Mouse (Mus musculus) midbrain, embryonic 12.5 days (tissue): ENCODE measurements at regions not wholly inside any gene's neighbourhood (a gene's known extent, or its start where the extent isn't known, plus 50 kb on each side); places are given as distances from the start of the nearest gene placed in this dataset.
"Not testable (repeated sequence)": the region's sequence is repeated elsewhere in the genome, so short reads cannot be mapped to it uniquely, and the experiment has no call there.

Experiments
- ATAC-seq: fragments of 200-750 bp; cut with Nextera tagmentation; 2 replicates; pipeline ENCODE4 v1.8.0; 2017; ENCODE audit warnings: low read depth, moderate TSS enrichment, moderate library complexity; ENCODE audit not compliant: low FRiP score
- H3K27ac ChIP-seq: fragments of 300-500 bp; sonication (generic); replicated peaks from 2 replicates; pipeline ENCODE4 v1.5.1; 2016; ENCODE audit warnings: mild to moderate bottlenecking
- H3K27me3 ChIP-seq: fragments of 300-500 bp; sonication (generic); 2 replicates; pipeline ENCODE4 v1.6.1; 2016; ENCODE audit warnings: mild to moderate bottlenecking
- H3K36me3 ChIP-seq: fragments of 300-500 bp; sonication (generic); 2 replicates; pipeline ENCODE4 v1.6.1; 2016
- H3K4me1 ChIP-seq: fragments of 300-500 bp; sonication (generic); 2 replicates; pipeline ENCODE4 v1.6.1; 2016
- H3K4me2 ChIP-seq: fragments of 300-500 bp; sonication (generic); replicated peaks from 2 replicates; pipeline ENCODE4 v1.6.1; 2016; ENCODE audit warnings: mild to moderate bottlenecking, moderate library complexity
- H3K4me3 ChIP-seq: fragments of 300-500 bp; sonication (generic); 2 replicates; pipeline ENCODE4 v1.5.1; 2016; ENCODE audit warnings: mild to moderate bottlenecking
- H3K9ac ChIP-seq: fragments of 300-500 bp; sonication (generic); replicated peaks from 2 replicates; pipeline ENCODE4 v1.6.1; 2016; ENCODE audit warnings: mild to moderate bottlenecking, moderate library complexity
- H3K9me3 ChIP-seq: fragments of 300-500 bp; sonication (generic); 2 replicates; pipeline ENCODE4 v1.6.1; 2016; ENCODE audit warnings: mild to moderate bottlenecking
- WGBS: fragments of 180-500 bp; shearing (Covaris S2); methylation state at CpG from one replicate; pipeline ENCODE4 v1.1.7; 2016; 5-methylcytosine and 5-hydroxymethylcytosine counted together

GRCm38 (mm10) chr16:15194926-15195711 lies 122.1 kb upstream of the Gm21897 start:
- Histone ChIP-seq H3K4me1 (no peaks in the 10 kb centered on the region), H3K4me2 (no peak overlapping the region), H3K9me3 (no peaks in the 10 kb centered on the region), H3K27ac (no peak overlapping the region), H3K36me3 (no peaks in the 10 kb centered on the region), H3K9ac (no peak overlapping the region), H3K4me3 (no peak overlapping the region), H3K27me3 (no peaks in the 10 kb centered on the region)
- no peak for ATAC-seq
- 69% methylated on average over 6 of the region's 6 CpGs for WGBS

- 95% methylated on average over 6 of the region's 12 CpGs for WGBS
- not testable (repeated sequence) for H3K36me3 ChIP-seq, ATAC-seq
These were observed 121.3 kb upstream of the Gm21897 start for GRCm38 (mm10) chr16:15195931-15196330.

GRCm38 (mm10) chr16:15196855-15197254 lies 120.4 kb upstream of the Gm21897 start:
- H3K4me1 ChIP-seq, result no peaks in the 10 kb centered on the region
- H3K4me2 ChIP-seq, result no peak overlapping the region
- no peaks in the 10 kb centered on the region for H3K9me3 ChIP-seq
- no peaks in the 10 kb centered on the region for H3K36me3 ChIP-seq
- no peaks in the 10 kb centered on the region for H3K27me3 ChIP-seq
- no peak overlapping the region for H3K9ac ChIP-seq
- no peak overlapping the region for H3K4me3 ChIP-seq
- H3K27ac ChIP-seq, result no peak overlapping the region
- no peak for ATAC-seq

More at GRCm38 (mm10) chr16:15195931-15196330, 121.3 kb upstream of the Gm21897 start:
- not testable (repeated sequence) for H3K27me3 ChIP-seq, H3K4me2 ChIP-seq, H3K27ac ChIP-seq, H3K9ac ChIP-seq, H3K4me3 ChIP-seq, H3K4me1 ChIP-seq, H3K9me3 ChIP-seq

GRCm38 (mm10) chr16:15215921-15216320 lies 101.3 kb upstream of the Gm21897 start:
- Histone ChIP-seq H3K4me1 (no peaks in the 10 kb centered on the region), H3K9me3 (no peaks in the 10 kb centered on the region), H3K9ac (no peak overlapping the region), H3K4me2 (no peak overlapping the region), H3K4me3 (no peak overlapping the region), H3K27me3 (no peaks in the 10 kb centered on the region), H3K27ac (no peak overlapping the region), H3K36me3 (no peaks in the 10 kb centered on the region)
- no peak for ATAC-seq
- WGBS, result 81% methylated on average over 2 of the region's 2 CpGs

- Histone ChIP-seq H3K4me2 (no peak overlapping the region), H3K9me3 (no peaks in the 10 kb centered on the region), H3K9ac (no peak overlapping the region), H3K27ac (no peak overlapping the region), H3K4me3 (no peak overlapping the region), H3K27me3 (no peaks in the 10 kb centered on the region), H3K4me1 (no peaks in the 10 kb centered on the region), H3K36me3 (no peaks in the 10 kb centered on the region)
- ATAC-seq, result no peak
- 79% methylated on average over 4 of the region's 4 CpGs for WGBS
These were observed 96.2 kb upstream of the Gm21897 start for GRCm38 (mm10) chr16:15220961-15221547.

GRCm38 (mm10) chr16:15237836-15238235 lies 79.4 kb upstream of the Gm21897 start:
- Histone ChIP-seq H3K4me3 (no peak overlapping the region), H3K36me3 (no peaks in the 10 kb centered on the region), H3K9me3 (no peaks in the 10 kb centered on the region), H3K4me1 (no peaks in the 10 kb centered on the region), H3K27ac (no peak overlapping the region), H3K27me3 (no peaks in the 10 kb centered on the region), H3K9ac (no peak overlapping the region), H3K4me2 (no peak overlapping the region)
- ATAC-seq, result no peak

GRCm38 (mm10) chr16:15238449-15238848 lies 78.8 kb upstream of the Gm21897 start:
- Histone ChIP-seq H3K9me3 (no peaks in the 10 kb centered on the region), H3K27ac (no peak overlapping the region), H3K4me3 (no peak overlapping the region), H3K4me2 (no peak overlapping the region), H3K36me3 (no peaks in the 10 kb centered on the region), H3K27me3 (no peaks in the 10 kb centered on the region), H3K4me1 (no peaks in the 10 kb centered on the region), H3K9ac (no peak overlapping the region)
- no peak for ATAC-seq

GRCm38 (mm10) chr16:15250186-15250585 lies 67.1 kb upstream of the Gm21897 start:
- Histone ChIP-seq H3K9ac (no peak overlapping the region), H3K9me3 (no peaks in the 10 kb centered on the region), H3K4me2 (no peak overlapping the region), H3K4me1 (no peaks in the 10 kb centered on the region), H3K27ac (no peak overlapping the region), H3K36me3 (no peaks in the 10 kb centered on the region), H3K4me3 (no peak overlapping the region), H3K27me3 (no peaks in the 10 kb centered on the region)
- ATAC-seq, result no peak

- Histone ChIP-seq H3K9me3 (no peaks in the 10 kb centered on the region), H3K27me3 (no peaks in the 10 kb centered on the region), H3K4me1 (no peaks in the 10 kb centered on the region), H3K27ac (no peak overlapping the region), H3K9ac (no peak overlapping the region), H3K4me2 (no peak overlapping the region), H3K36me3 (no peaks in the 10 kb centered on the region), H3K4me3 (no peak overlapping the region)
- ATAC-seq, result no peak
- WGBS, result 67% methylated on average over 2 of the region's 2 CpGs
These were observed 65.6 kb upstream of the Gm21897 start for GRCm38 (mm10) chr16:15251686-15252085.

- H3K4me3 ChIP-seq, result no peak overlapping the region
- H3K36me3 ChIP-seq, result no peaks in the 10 kb centered on the region
- no peak overlapping the region for H3K9ac ChIP-seq
- WGBS, result 77% methylated on average over 6 of the region's 6 CpGs
- ATAC-seq, result no peak
- no peaks in the 10 kb centered on the region for H3K27me3 ChIP-seq
- no peak overlapping the region for H3K4me2 ChIP-seq
- H3K9me3 ChIP-seq, result no peaks in the 10 kb centered on the region
- no peaks in the 10 kb centered on the region for H3K4me1 ChIP-seq
- no peak overlapping the region for H3K27ac ChIP-seq
These were observed 64.5 kb upstream of the Gm21897 start for GRCm38 (mm10) chr16:15252666-15253347.

- Histone ChIP-seq H3K9me3 (no peaks in the 10 kb centered on the region), H3K27ac (no peak overlapping the region), H3K4me2 (no peak overlapping the region), H3K4me1 (no peaks in the 10 kb centered on the region), H3K36me3 (no peaks in the 10 kb centered on the region), H3K27me3 (no peaks in the 10 kb centered on the region), H3K4me3 (no peak overlapping the region), H3K9ac (no peak overlapping the region)
- no peak for ATAC-seq
- 80% methylated on average over 3 of the region's 3 CpGs for WGBS
These were observed 63.9 kb upstream of the Gm21897 start for GRCm38 (mm10) chr16:15253348-15253693.

GRCm38 (mm10) chr16:15254669-15255068 lies 62.6 kb upstream of the Gm21897 start:
- 96% methylated on average over 2 of the region's 2 CpGs for WGBS

More at GRCm38 (mm10) chr16:15254669-15255068, 62.6 kb upstream of the Gm21897 start:
- no peak for ATAC-seq
- H3K4me2 ChIP-seq, result no peak overlapping the region
- no peaks in the 10 kb centered on the region for H3K27me3 ChIP-seq
- no peaks in the 10 kb centered on the region for H3K9me3 ChIP-seq
- no peak overlapping the region for H3K4me3 ChIP-seq
- H3K36me3 ChIP-seq, result no peaks in the 10 kb centered on the region
- H3K4me1 ChIP-seq, result no peaks in the 10 kb centered on the region
- H3K9ac ChIP-seq, result no peak overlapping the region
- no peak overlapping the region for H3K27ac ChIP-seq
